Mouse (Mus musculus): Measurements from ENCODE around the gene Snrnp200. TPM values are rescaled to one million over a fixed set of nuclear protein-coding genes. Genes with fewer than 3 reads are reported as not detected.
"Not testable (repeated sequence)": the region's sequence is repeated elsewhere in the genome, so short reads cannot be mapped to it uniquely, and the experiment has no call there.

Snrnp200 gene
- polyA plus RNA-seq, 1 experiment: 0.90 TPM

GRCm38 (mm10) chr2:127270300-127271041, 62.3 kb downstream of the Snrnp200 start:
- no peak for TF ChIP-seq TAL1 (IDR thresholded peaks at IDR 0.05; ENCODE audit: low read length)
- TF ChIP-seq GATA1 (IDR thresholded peaks at IDR 0.05; ENCODE audit: low read length): no peak
- Histone ChIP-seq H3K9me3 (ENCODE audit: control insufficient read depth, low read length) (no peaks in the 10 kb centered on the region), H3K36me3 (ENCODE audit: control insufficient read depth) (peaks cover 23% of the 10 kb centered on the region), H3K27me3 (ENCODE audit: control insufficient read depth) (no peaks in the 10 kb centered on the region), H3K4me3 (replicated peaks) (peak overlapping the region; percentile 74), H3K4me1 (ENCODE audit: control insufficient read depth) (peaks cover 39% of the 10 kb centered on the region)

GRCm38 (mm10) chr2:127271042-127271515, 62.9 kb downstream of the Snrnp200 start:
- H3K36me3 ChIP-seq (ENCODE audit: control insufficient read depth): peaks cover 23% of the 10 kb centered on the region
- no peaks in the 10 kb centered on the region for H3K27me3 ChIP-seq (ENCODE audit: control insufficient read depth)
- H3K4me1 ChIP-seq (ENCODE audit: control insufficient read depth): peaks cover 41% of the 10 kb centered on the region
- peak overlapping the region; percentile 74 for H3K4me3 ChIP-seq (replicated peaks)
- TF ChIP-seq GATA1 (IDR thresholded peaks at IDR 0.05; ENCODE audit: low read length) (no peak), TAL1 (IDR thresholded peaks at IDR 0.05; ENCODE audit: low read length) (no peak)
- no peaks in the 10 kb centered on the region for H3K9me3 ChIP-seq (ENCODE audit: control insufficient read depth, low read length)

- not testable (repeated sequence) for H3K27me3 ChIP-seq (ENCODE audit: control insufficient read depth); H3K9me3 ChIP-seq (ENCODE audit: control insufficient read depth, low read length)
- Histone ChIP-seq H3K4me3 (replicated peaks) (peak overlapping the region; percentile 74), H3K4me1 (ENCODE audit: control insufficient read depth) (peaks cover 41% of the 10 kb centered on the region), H3K36me3 (ENCODE audit: control insufficient read depth) (peaks cover 20% of the 10 kb centered on the region)
Observed at GRCm38 (mm10) chr2:127272049-127272448, 63.9 kb downstream of the Snrnp200 start.

- TF ChIP-seq TAL1 (IDR thresholded peaks at IDR 0.05; ENCODE audit: low read length): no peak
- peaks cover 41% of the 10 kb centered on the region for H3K4me1 ChIP-seq (ENCODE audit: control insufficient read depth)
- no peak overlapping the region for H3K4me3 ChIP-seq (replicated peaks)
- H3K9me3 ChIP-seq (ENCODE audit: control insufficient read depth, low read length): no peaks in the 10 kb centered on the region
- H3K27me3 ChIP-seq (ENCODE audit: control insufficient read depth): no peaks in the 10 kb centered on the region
- H3K36me3 ChIP-seq (ENCODE audit: control insufficient read depth): peaks cover 18% of the 10 kb centered on the region
Observed at GRCm38 (mm10) chr2:127272806-127273205, 64.6 kb downstream of the Snrnp200 start.

GRCm38 (mm10) chr2:127274590-127274989, 66.4 kb downstream of the Snrnp200 start:
- peaks cover 25% of the 10 kb centered on the region for H3K36me3 ChIP-seq (ENCODE audit: control insufficient read depth)
- TF ChIP-seq TAL1 (IDR thresholded peaks at IDR 0.05; ENCODE audit: low read length): no peak
- TF ChIP-seq GATA1 (IDR thresholded peaks at IDR 0.05; ENCODE audit: low read length): no peak
- H3K9me3 ChIP-seq (ENCODE audit: control insufficient read depth, low read length): no peaks in the 10 kb centered on the region
- no peak overlapping the region for H3K4me3 ChIP-seq (replicated peaks)
- no peaks in the 10 kb centered on the region for H3K27me3 ChIP-seq (ENCODE audit: control insufficient read depth)
- H3K4me1 ChIP-seq (ENCODE audit: control insufficient read depth): peaks cover 31% of the 10 kb centered on the region

GRCm38 (mm10) chr2:127275551-127276320, 67.5 kb downstream of the Snrnp200 start:
- Histone ChIP-seq H3K4me1 (ENCODE audit: control insufficient read depth) (peaks cover 31% of the 10 kb centered on the region), H3K36me3 (ENCODE audit: control insufficient read depth) (peaks cover 31% of the 10 kb centered on the region), H3K4me3 (replicated peaks) (no peak overlapping the region), H3K27me3 (ENCODE audit: control insufficient read depth) (no peaks in the 10 kb centered on the region), H3K9me3 (ENCODE audit: control insufficient read depth, low read length) (no peaks in the 10 kb centered on the region)
- no peak for TF ChIP-seq TAL1 (IDR thresholded peaks at IDR 0.05; ENCODE audit: low read length)

GRCm38 (mm10) chr2:127278162-127278561, 70.0 kb downstream of the Snrnp200 start:
- TF ChIP-seq GATA1 (IDR thresholded peaks at IDR 0.05; ENCODE audit: low read length) (no peak), TAL1 (IDR thresholded peaks at IDR 0.05; ENCODE audit: low read length) (no peak)
- H3K27me3 ChIP-seq (ENCODE audit: control insufficient read depth): no peaks in the 10 kb centered on the region
- H3K4me3 ChIP-seq (replicated peaks): no peak overlapping the region
- H3K9me3 ChIP-seq (ENCODE audit: control insufficient read depth, low read length): no peaks in the 10 kb centered on the region
- H3K4me1 ChIP-seq (ENCODE audit: control insufficient read depth): peaks cover 19% of the 10 kb centered on the region
- peaks cover 38% of the 10 kb centered on the region for H3K36me3 ChIP-seq (ENCODE audit: control insufficient read depth)

Other genes starting within 250 kb of the Snrnp200 start
- 0.08 TPM in 1 of 2 replicates, not detected in the other for gene Ap4e1, start 199.7 kb upstream of the Snrnp200 start, polyA plus RNA-seq (2012)
- 1.3 and 1.7 TPM in 2 replicates for gene Blvra, start 137.7 kb upstream of the Snrnp200 start, polyA plus RNA-seq (2012)
- 3.9 and 6.2 TPM in 2 replicates for gene Ncaph, start 74.4 kb upstream of the Snrnp200 start, polyA plus RNA-seq (2012)
- 0.47 and 0.61 TPM in 2 replicates for gene Itpripl1, start 64.9 kb upstream of the Snrnp200 start, polyA plus RNA-seq (2012)
- gene 1810024B03Rik, start 106 bp upstream of the Snrnp200 start, polyA plus RNA-seq (2012): not detected in 2 replicates
- gene Ciao1, start 39.4 kb downstream of the Snrnp200 start, polyA plus RNA-seq (2012): 2.2 and 3.3 TPM in 2 replicates
- gene Tmem127, start 39.5 kb downstream of the Snrnp200 start, polyA plus RNA-seq (2012): 1.6 and 1.9 TPM in 2 replicates
- 1.1 and 1.5 TPM in 2 replicates for gene Stard7, start 61.8 kb downstream of the Snrnp200 start, polyA plus RNA-seq (2012)
- 0.05 and 0.08 TPM in 2 replicates for gene Dusp2, start 127.8 kb downstream of the Snrnp200 start, polyA plus RNA-seq (2012)
- not detected in 2 replicates for gene Astl, start 130.3 kb downstream of the Snrnp200 start, polyA plus RNA-seq (2012)
- gene Adra2b, start 154.8 kb downstream of the Snrnp200 start, polyA plus RNA-seq (2012): 1.9 and 2.4 TPM in 2 replicates
- 0.27 and 0.45 TPM in 2 replicates for gene Gpat2, start 216.8 kb downstream of the Snrnp200 start, polyA plus RNA-seq (2012)
- 3.5 and 4.5 TPM in 2 replicates for gene Fahd2a, start 236.2 kb downstream of the Snrnp200 start, polyA plus RNA-seq (2012)